8 mouse cellular contexts compared by ENCODE assay signal in genomic region chr6:84912434-84912833, GRCm38 (mm10).
DNase-seq lines count a peak whose midpoint lies in the region; ATAC-seq and TF ChIP-seq lines count a peak whose summit lies in the region.

No protein-coding gene starts in this region.

- no peaks in the 10 kb centered on the region for H3K27me3 ChIP-seq in hindbrain, embryonic 11.5 days (ENCODE audit: control insufficient read depth, insufficient read depth, low read length)
- H3K27me3 ChIP-seq in hindbrain, embryonic 10.5 days (ENCODE audit: insufficient read depth, poor library complexity, severe bottlenecking): no peaks in the 10 kb centered on the region
- H3K27me3 ChIP-seq in thymus, adult 2 months (ENCODE audit: control insufficient read depth, insufficient read depth, low read length): no peaks in the 10 kb centered on the region

- DNase-seq in hindbrain, embryonic 11.5 days (ENCODE audit: low spot score): peak; percentile 68
- DNase-seq in hindbrain, embryonic 10.5 days (ENCODE audit: low spot score): no peak
- DNase-seq in thymus, adult 2 months: peak; percentile 14
- DNase-seq in thymus, postnatal 25 days: no peak
- peak; percentile 11 for DNase-seq in cerebellum, adult 9-11 months
- DNase-seq in lung, postnatal 14 days: peak; percentile 40
- no peak for DNase-seq in spleen, postnatal 36 days (ENCODE audit: low spot score in 2 of 2)
- DNase-seq in layer of hippocampus, adult 9-10 months (ENCODE audit: low spot score): no peak

- TF ChIP-seq CTCF in thymus, adult 2 months (IDR thresholded peaks at IDR 0.05; ENCODE audit: borderline replicate concordance, control insufficient read depth, extremely low read depth, insufficient read depth, low read length, poor library complexity): no peak

- no peak overlapping the region for H3K27ac ChIP-seq in hindbrain, embryonic 11.5 days (ENCODE audit: low read depth, low read length)
- H3K27ac ChIP-seq in hindbrain, embryonic 10.5 days: no peak overlapping the region
- no peak overlapping the region for H3K27ac ChIP-seq in thymus, adult 2 months (ENCODE audit: control insufficient read depth, insufficient read depth, low read length)

- no peak overlapping the region for H3K9ac ChIP-seq in hindbrain, embryonic 11.5 days (ENCODE audit: low read depth, low read length)

- no peak overlapping the region for H3K4me3 ChIP-seq in hindbrain, embryonic 11.5 days (ENCODE audit: low read depth, low read length)
- H3K4me3 ChIP-seq in hindbrain, embryonic 10.5 days: no peak overlapping the region
- no peak overlapping the region for H3K4me3 ChIP-seq in thymus, adult 2 months (ENCODE audit: control insufficient read depth, insufficient read depth, low read length)

- no peak for TF ChIP-seq POLR2A in thymus, adult 2 months (IDR thresholded peaks at IDR 0.05; ENCODE audit: control insufficient read depth, extremely low read depth, insufficient read depth, low read length, poor library complexity)

- H3K4me1 ChIP-seq in hindbrain, embryonic 11.5 days (replicated peaks; ENCODE audit: control insufficient read depth, insufficient read depth, low read length): no peaks in the 10 kb centered on the region
- no peaks in the 10 kb centered on the region for H3K4me1 ChIP-seq in hindbrain, embryonic 10.5 days (replicated peaks)
- no peaks in the 10 kb centered on the region for H3K4me1 ChIP-seq in thymus, adult 2 months (replicated peaks; ENCODE audit: control insufficient read depth, insufficient read depth, low read length)

- H3K4me2 ChIP-seq in hindbrain, embryonic 11.5 days (replicated peaks; ENCODE audit: low read depth, low read length): no peak overlapping the region

- ATAC-seq in hindbrain, embryonic 11.5 days (ENCODE audit: low FRiP score): no peak

- no peaks in the 10 kb centered on the region for H3K9me3 ChIP-seq in hindbrain, embryonic 11.5 days (ENCODE audit: control insufficient read depth, low read length)
- no peaks in the 10 kb centered on the region for H3K9me3 ChIP-seq in hindbrain, embryonic 10.5 days

- no peaks in the 10 kb centered on the region for H3K36me3 ChIP-seq in hindbrain, embryonic 11.5 days (ENCODE audit: control insufficient read depth, insufficient read depth, low read length)
- H3K36me3 ChIP-seq in hindbrain, embryonic 10.5 days: no peaks in the 10 kb centered on the region
- no peaks in the 10 kb centered on the region for H3K36me3 ChIP-seq in thymus, adult 2 months (ENCODE audit: control insufficient read depth, insufficient read depth, low read length)

- WGBS in hindbrain, embryonic 11.5 days: 12% methylated on average over 2 of the region's 2 CpGs
- 12% methylated on average over 2 of the region's 2 CpGs for WGBS in hindbrain, embryonic 10.5 days
- 3% methylated on average over 2 of the region's 2 CpGs for WGBS in thymus, adult 2 months

Comparison
In these comparisons a context has a peak if more than half of its experiments do, and no peak if none do; other contexts are left out.
1. DNase-seq: peak in hindbrain, embryonic 11.5 days (single experiment), thymus, adult 2 months (single experiment), cerebellum, adult 9-11 months (single experiment) and lung, postnatal 14 days (single experiment); none in hindbrain, embryonic 10.5 days (single experiment), thymus, postnatal 25 days (single experiment), spleen, postnatal 36 days (0 of 2) and layer of hippocampus, adult 9-10 months (single experiment).